Mouse (Mus musculus): Measurements from ENCODE around the gene Actn4.

GRCm38 (mm10) chr7:28893643-28894265 is 68.4 kb downstream of the Actn4 start:
- TF ChIP-seq CTCF (IDR thresholded peaks at IDR 0.05; ENCODE audit: low read depth, low read length) (no peak), POLR2A (IDR thresholded peaks at IDR 0.05; ENCODE audit: borderline replicate concordance, low read depth, low read length) (no peak)
